Comparison of ENCODE assay signal across 19 mouse cellular contexts in the genomic region with DNA sequence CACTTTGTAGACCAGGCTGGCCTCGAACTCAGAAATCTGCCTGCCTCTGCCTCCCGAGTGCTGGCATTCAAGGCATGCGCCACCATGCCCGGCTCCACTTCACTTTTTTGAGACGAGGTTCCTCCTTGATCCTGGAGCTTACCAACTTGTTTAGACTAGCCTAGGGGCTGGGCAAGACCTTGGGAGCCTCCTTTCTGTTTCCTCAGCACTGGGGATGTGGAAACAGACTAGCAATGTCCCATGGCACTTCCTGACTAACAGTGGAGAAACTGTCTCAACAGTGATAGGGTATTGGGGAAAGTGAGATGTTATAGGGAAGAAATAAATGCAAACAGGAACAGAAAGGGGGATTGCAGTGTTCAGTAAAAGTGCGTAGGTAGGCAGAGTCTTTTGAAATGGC.
"Had no signal": no experiment of that assay in that cellular context is flagged by ENCODE, and none has a peak within 500 bp of the region (broad histone marks: within the 10 kb centered on the region; RNA-seq: fewer than 3 reads in every experiment).

No protein-coding gene starts in this region.

- H3K36me3 ChIP-seq: intestine, embryonic 15.5 days; kidney, embryonic 15.5 days; lung, embryonic 15.5 days; midbrain, embryonic 10.5 days; midbrain, embryonic 13.5 days; neural tube, embryonic 12.5 days; neural tube, embryonic 15.5 days had no signal

- H3K4me1 ChIP-seq: intestine, embryonic 15.5 days; kidney, embryonic 15.5 days; lung, embryonic 15.5 days; midbrain, embryonic 10.5 days; neural tube, embryonic 12.5 days had no signal

- H3K9ac ChIP-seq: intestine, embryonic 15.5 days; kidney, embryonic 15.5 days; liver, embryonic 14.5 days; lung, embryonic 15.5 days; midbrain, embryonic 13.5 days; neural tube, embryonic 12.5 days; neural tube, embryonic 15.5 days had no signal

- H3K4me3 ChIP-seq: intestine, embryonic 15.5 days; kidney, embryonic 15.5 days; left cerebral cortex, adult 2 months; lung, embryonic 15.5 days; megakaryocyte, embryonic 14.5 days; midbrain, embryonic 10.5 days; midbrain, embryonic 13.5 days; neural tube, embryonic 12.5 days; neural tube, embryonic 15.5 days had no signal

- H3K9me3 ChIP-seq: intestine, embryonic 15.5 days; kidney, embryonic 15.5 days; lung, embryonic 15.5 days; megakaryocyte, embryonic 14.5 days; midbrain, embryonic 10.5 days; midbrain, embryonic 13.5 days; neural tube, embryonic 12.5 days; neural tube, embryonic 15.5 days had no signal

- DNase-seq: kidney, adult 11 months; kidney, adult 8-10 months; kidney, postnatal 10 days; kidney, postnatal 36 days; layer of hippocampus, postnatal 36 days; right cerebral cortex, adult 18-20 months; thymus, adult 18-20 months; thymus, postnatal 36 days had no signal

- H3K27me3 ChIP-seq: intestine, embryonic 15.5 days; kidney, embryonic 15.5 days; lung, embryonic 15.5 days; megakaryocyte, embryonic 14.5 days; midbrain, embryonic 13.5 days; neural tube, embryonic 12.5 days; neural tube, embryonic 15.5 days had no signal

- H3K27ac ChIP-seq: intestine, embryonic 15.5 days; kidney, embryonic 15.5 days; left cerebral cortex, adult 2 months; liver, embryonic 14.5 days; lung, embryonic 15.5 days; midbrain, embryonic 10.5 days; midbrain, embryonic 13.5 days; neural tube, embryonic 12.5 days; neural tube, embryonic 15.5 days had no signal

- ATAC-seq: intestine, embryonic 15.5 days; midbrain, embryonic 16.5 days had no signal

- H3K4me2 ChIP-seq: intestine, embryonic 15.5 days; kidney, embryonic 15.5 days; lung, embryonic 15.5 days; midbrain, embryonic 13.5 days; neural tube, embryonic 12.5 days; neural tube, embryonic 15.5 days had no signal
